Mouse (Mus musculus) adrenal gland, postnatal 36 days (tissue): ENCODE measurements around the gene Grik3. TPM values are rescaled to one million over a fixed set of nuclear protein-coding genes. Genes with fewer than 3 reads are reported as not detected.
A peak's percentile ranks its signal among the peaks of the same experiment; 100 is the strongest.

Experiments used
- DNase-seq, 2 experiments: peaks; one replicate each; pipeline ENCODE4 v3.0.0; 2021; ENCODE audit warnings: mixed read lengths in 1 of 2
- total RNA-seq, 2 experiments: library from RNA; stranded (reverse); gene quantifications; 2 replicates each; pipeline ENCODE4 v1.2.3; 2021

The Grik3 gene
- total RNA-seq, 2 experiments from 2014 or later: 0.30 to 0.33 TPM

DNA sequence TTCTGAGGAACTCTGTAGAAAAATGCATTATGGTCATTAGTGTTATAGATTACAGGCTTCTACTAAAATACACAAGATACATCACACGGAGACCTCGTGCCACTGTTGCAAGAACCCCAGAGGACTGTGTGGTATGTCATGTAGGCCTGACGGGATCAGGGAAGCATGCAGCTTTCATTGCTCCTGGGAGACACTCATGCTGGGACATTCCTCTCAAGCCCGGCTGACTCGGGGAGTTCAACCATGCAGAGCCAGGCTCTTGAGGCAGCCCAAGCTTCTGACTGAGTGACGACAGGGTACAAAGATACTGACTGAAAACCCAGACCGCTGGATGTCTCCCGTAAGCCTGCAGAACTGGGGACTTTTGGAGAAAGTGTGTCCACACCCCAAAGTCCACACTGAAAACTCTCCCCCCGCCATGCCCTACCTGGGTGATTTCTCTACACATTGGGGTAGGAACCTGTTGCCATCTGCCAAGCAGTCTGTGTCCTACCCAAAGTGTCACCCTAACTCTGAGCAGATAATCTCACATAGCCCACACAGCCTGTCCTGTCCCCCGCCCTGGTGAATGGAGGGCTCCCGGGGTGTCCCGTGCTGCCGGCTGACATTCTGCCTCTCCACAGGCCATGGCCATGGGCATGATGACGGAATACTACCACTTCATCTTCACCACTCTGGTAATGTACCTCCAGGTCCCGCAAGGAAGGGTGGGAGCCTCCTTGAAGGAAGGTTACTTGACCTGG lies 150.6 kb downstream of the Grik3 start:
- DNase-seq: no peak

DNA sequence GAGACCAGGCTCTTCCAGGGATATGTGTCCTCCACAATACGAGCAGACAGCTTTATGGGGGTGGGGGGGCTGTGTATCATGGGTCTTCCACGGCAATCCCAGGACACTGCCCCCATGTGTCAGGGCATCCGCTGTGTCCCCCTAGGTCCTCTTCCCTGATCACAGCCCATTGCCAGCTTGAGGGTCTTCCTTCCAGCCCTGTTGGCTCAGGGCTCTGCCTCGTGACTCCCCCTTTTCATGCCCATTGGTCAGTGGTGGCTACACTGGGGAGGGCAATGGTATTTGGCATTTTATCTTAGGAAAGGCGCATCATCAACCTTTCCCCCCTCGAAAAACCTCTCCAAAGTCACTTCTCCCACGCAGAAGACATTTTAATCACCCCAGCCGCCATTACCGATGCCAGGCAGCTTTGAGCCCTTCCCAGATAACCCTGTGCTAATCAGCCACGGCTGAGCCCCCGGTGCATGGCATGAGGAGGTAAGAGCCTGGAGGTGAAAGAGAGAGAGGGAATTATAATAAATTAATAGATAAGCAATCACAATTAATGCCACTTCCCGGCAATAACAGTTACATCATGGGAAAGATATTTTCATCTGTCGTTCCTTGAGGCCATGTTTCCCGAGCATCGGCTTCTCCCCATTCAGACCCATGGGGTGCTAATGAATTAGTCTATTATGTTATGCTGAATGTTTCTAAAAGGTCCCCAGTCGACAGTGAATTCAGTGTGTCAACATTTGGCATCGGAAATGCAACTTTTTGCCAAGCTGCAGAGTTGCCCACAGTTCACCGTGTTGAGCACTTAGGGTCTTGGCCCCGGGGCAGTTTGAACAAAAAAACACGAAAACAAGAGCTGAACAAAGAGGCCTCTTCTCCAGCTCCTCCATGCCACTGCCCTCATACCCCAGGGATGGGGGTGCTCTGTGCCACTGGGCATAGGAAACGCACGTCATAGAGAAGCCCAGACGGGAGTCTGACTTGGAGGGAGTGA lies 154.4 kb downstream of the Grik3 start:
- peak in 1 of 2 experiments; percentile 9 for DNase-seq

DNA sequence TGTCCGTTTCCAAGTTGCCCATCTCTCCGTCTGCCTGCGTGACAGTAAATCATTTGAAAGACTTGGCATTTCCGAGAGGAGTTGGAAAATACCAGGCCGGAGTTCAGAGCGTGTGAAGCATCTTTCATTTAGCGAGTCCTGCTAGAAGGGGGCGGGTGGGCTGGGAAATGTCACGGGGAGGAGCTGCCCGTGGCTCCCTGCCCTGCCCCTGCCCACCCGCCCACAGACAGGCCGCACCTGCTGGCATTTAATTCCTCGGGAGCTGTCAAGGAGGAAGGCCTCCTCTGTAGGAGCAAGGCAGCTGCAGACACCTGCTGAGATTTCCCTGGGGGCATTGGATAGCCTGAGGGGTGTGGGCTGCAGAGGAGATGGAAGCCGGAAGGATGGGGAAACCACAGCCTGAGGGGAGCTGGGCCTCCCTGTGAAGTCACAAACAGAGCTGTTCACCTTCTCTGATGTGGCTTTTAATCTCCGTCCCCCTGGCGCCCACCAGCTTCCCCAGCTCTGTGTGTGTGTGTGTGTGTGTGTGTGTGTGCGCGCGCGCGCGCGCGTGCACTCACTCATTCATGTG lies 161.3 kb downstream of the Grik3 start:
- DNase-seq: no peak

DNA sequence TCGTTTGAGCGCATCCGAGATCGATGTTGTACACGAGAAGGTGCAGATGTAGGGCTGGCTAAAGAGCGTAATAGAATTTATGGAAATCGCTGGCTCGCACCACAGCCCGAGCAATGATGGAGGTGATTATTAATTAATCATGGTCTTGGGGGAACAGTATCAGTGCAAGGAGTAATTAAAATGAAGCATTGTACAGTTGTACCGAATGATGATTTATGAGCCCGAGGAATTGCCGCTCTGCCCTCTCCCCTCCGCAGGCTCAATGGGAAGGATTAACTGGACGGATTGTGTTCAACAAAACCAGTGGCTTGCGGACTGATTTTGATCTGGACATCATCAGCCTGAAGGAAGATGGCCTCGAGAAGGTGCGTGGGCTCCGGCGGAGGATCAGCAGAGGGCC lies 165.5 kb downstream of the Grik3 start:
- DNase-seq: no peak

DNA sequence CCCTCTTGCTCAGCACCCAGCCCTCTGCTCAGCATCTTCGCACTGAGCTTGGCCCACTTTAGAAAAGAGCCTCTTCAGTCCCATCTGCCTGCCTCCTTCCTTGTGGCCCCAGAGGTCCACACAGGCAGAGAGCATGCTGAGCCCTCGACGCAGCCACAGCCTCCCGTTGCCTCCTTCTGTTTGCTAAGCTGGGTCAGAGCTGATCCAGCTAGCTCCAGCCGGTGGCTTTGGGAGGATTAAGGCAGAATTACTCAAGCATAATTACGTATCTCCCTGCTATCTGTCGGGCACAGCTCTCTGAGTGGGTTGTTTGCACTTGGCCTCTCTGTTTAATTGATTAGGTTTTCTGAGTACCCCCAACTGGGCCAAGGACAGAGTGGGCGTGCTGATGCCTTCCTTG lies 167.9 kb downstream of the Grik3 start:
- no peak for DNase-seq

DNA sequence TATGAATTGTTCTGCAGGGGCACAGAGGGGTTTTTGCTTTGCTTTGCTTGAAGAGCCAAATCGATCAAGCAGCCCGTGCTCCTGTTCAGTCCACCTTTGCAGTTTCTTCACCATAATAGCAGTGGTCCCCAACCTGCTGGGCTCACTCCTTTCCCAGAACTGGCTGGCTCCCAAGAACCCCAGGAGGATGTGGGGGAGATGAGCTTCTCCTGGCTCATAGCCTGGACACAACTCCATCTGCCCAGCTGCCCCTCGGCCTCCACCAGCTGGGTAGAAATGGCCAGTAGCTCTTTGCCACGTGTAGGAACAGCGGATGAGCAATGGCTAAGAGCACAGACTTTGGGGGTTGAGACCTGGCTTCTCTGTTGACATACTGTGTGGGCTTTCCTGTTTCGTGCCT lies 171.5 kb downstream of the Grik3 start:
- no peak for DNase-seq

DNA sequence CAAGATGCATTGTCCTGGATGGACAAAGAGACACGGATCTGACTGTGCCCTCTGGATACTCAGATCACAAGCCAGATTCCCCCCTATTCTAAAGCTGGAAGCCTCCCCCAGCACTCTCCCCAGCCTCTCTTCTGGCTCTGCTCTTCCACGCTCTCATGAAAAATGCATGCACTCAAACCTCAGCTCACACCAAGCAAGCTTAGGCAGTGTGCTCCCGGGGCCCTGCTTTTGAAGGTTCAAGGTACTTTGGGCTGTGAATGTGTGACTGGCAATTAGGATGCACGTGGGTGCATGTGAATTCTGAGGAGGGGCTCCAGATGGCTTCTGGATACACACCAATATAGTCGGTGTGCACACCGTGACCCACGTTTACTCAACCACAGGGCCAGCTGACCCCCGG lies 172.8 kb downstream of the Grik3 start:
- no peak for DNase-seq

DNA sequence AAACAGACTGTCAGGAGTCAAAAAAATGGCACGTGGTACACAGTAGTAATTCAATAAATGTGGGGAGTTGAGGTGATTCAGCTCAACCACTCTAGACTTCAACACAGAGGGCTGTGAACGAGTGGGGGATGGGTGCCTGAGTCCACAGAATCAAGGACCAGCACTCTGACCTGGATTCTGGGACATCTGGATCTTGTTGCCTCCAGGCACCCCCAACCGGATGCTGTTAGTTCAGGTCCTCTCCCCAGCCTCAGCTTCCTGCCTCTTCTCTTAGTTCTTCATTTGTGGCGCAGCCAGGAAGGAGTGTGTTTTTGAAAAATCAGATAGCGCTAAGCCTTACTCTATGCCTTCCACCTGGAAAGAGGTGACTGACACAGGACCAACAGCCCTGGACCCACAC lies 175.5 kb downstream of the Grik3 start:
- DNase-seq: no peak

DNA sequence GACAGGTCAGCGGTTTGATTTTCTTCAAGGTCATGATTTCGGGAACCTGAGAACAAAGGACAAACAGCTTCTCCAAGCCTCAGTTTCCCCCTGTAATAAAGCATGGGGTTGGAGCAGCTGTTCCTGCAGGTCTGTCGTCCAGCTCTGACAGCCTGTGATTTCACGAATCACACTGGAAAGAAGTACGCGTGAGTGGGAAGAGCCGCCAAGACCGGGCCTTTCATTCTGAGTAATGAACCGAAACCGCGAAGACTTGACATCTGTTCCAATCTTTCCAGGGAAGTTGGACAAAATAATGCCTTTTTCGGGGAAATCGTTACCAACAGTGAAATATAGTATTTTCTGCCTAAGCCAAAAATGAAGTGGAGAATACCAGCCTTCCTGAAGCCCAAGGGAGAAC lies 191.5 kb downstream of the Grik3 start:
- DNase-seq: no peak

DNA sequence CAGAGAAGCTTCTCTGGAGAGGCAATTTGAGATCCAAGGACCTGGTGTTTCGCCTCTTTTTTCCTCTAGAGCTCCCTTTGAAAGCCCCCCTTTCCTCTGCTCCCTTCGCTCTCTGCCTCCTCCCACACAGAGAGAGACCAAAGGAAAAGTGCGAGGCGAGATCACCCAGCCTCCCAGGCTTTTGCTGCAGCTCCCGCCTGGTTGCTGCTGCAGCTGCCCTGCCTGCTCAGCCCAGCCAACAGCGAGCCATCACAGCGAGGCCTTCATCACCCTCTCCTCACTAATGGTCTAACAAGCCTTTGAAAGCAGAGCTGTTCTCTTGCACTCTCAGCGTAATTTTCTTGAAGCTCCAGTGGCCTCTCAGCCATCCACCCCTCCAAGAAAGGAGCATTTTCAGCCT lies 196.6 kb downstream of the Grik3 start:
- DNase-seq: no peak

DNA sequence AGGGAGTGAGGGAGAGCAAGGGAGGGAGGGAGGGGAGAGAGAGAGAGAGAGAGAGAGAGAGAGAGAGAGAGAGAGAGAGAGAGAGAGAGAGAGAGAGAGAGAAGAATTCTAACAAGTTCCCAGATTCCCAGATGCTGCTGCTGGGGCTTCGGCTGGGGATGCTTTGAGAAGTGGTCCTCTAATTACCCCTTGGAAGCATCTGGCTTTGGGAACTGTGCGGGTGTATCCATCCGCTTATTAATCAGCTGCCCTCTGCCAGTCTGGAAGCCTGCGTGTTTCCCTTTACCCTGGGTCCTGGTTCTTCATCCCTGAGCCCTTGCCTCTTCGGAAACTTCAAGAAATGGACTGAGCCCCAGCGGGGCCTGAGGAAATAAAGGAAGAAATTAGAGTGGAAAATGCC lies 204.9 kb downstream of the Grik3 start:
- DNase-seq: no peak

DNA sequence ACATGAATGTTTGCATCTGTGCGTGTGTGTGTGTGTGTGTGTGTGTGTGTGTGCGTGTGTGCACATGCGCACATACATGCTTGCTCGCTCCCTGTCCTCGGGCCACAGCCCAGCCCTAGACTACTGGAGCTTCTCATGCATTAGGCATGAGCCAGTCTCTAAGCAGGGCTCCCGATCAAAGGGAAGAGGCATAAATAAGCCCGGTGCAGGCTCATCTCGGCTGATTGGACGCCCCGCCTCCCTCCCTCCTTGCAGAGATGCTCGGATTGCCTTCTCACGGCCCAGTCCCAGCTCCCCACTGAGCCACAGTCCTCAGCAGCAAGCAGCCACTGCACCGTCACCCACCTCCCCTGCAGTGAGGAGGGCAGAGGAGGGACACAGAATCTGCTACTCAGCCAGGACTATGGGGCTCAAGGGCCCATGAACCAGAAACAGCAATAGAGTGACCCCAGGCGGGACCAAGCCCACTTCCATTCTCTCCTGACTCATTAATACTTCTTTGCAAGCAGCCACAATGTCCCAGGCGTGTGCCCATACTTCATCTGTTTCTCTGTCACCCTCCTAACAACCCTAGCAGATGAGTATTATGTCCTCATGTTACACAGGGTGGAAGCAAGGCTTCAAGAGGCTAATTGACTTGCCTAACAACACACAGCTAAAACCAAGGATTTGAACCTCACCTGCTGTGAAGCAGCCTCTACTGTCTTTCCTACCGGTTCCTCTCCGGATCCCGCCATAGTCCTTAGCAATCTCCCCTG lies 205.9 kb downstream of the Grik3 start:
- no peak for DNase-seq

DNA sequence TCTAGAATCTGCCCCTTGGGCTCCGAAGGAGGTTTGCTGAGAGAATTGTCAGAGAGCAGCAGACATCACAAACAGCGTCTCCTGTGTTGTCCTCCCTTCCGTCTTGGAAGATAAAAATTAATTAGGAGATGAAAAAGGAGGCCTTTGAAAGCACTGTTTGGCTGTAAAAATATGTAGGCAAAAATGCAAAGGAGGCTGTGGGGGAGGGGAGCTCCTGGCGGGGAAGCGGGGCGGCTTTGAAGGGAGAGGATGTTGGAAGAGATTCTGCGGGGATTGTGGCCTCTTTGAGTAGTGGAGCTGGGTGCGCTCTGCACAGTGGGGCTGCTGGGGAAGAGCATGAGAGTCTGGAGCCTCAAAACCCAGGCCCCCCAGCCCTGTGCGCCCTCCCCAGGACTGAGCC lies 207.1 kb downstream of the Grik3 start:
- DNase-seq: no peak

DNA sequence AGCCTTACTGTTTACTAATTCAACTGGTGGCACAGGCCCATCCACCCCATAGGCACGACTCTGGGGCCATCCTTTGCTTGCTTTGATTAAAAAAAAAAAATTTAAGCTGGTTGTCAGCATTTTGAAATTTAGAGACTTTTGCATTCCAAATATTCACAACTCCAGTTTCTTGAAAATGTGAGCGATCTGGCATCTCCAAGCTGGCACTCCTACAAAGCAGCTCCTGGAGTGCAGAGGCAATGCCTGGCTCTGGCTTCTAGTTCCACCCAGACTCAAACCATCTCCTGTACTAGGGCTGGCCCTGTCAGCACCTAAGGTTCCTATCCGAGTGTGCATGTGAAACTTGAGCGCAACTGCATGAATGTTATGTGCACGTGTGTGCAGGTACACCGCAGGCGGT lies 208.6 kb downstream of the Grik3 start:
- DNase-seq: no peak

DNA sequence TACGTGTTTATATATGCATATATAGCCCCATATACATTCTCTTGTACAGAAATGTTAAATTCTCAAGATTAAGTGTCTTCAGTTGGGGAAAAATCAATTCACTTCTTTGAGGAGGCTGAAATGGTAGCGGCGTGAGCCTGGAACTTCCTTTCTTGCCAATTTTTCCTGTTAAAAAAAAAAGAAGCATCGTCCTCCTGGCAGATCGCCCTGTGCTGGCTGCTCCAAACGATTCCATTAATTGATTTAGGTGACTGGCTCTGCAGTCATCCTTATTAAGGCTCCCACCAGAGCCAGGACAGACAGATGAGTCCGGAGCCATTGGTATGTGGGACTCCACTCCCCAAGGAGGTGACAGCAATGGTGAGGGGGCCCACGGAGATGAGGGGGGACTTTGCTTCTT lies 209.8 kb downstream of the Grik3 start:
- peak in 1 of 2 experiments; percentile 6 for DNase-seq

DNA sequence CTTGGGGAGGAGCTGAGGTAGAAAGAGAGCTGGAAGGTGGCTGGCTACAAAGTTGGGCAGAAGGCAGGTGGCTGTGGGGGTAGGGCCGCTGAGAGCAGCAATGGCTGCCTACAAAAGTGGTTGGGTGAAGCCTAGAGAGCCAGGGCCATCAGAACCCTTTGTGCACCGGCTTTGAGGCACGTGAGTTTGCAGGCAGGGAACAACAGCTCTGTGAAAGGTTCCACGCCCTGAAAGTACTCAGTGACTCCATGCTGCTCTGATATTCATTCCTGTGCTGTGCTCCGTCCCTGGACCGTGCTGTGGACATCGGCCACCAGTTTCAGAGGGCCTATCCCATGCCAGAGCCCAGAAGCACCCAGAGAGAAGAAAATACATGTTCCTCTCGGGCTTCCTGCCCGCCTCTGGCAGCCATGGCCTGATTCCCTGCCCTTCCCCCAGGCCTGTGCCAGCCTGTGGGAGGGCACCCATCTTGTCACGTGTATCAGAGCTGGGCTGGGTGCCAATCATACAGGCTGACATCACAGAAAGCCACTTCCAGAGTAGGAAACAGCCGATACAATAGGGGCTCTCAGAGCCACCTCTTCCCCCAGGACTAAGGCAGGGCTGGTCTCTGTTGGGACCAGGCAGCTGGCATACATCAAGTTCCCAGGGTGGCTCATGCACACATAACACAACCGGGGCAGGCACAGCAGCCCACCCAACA lies 212.3 kb downstream of the Grik3 start:
- DNase-seq: peak; percentile 78 to 81

DNA sequence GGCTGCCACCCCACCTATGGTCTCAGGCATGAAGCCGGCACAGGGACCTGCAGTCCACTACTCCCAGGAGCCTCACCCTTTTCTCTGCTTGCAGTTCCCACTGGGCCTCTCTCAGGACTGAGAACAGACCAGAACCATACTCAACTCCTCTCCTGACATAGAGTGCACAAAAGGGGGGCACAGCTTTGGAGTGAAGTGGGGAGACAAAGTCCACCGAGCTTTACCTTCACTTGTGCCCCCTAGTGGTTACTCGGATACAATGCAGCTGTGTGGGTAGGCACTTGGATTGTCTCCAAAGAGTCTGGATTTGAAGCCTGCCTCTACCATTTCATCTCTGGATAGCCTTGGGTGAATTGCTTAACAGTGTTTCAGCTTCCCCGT lies 212.8 kb downstream of the Grik3 start:
- peak; percentile 23 to 29 for DNase-seq

DNA sequence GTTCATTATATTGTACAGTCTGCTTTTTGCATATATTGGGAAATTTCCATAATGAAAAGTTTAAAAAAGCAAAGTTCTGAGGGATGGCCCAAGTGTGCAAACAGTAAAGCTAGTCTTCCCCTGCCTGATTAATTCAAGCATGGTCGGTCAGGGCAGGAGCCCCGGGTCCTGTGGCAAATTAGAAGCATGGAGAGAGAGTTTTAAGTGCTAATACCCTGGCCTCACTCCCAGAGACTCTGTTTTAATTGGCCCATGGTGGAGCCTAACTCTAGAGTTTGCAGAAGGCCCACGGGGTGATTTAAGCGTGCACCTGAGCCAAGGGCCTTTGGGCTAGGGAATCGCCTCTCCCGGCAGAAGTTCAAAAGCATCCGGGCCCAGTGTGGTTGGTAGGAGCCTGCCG lies 215.2 kb downstream of the Grik3 start:
- DNase-seq: no peak

DNA sequence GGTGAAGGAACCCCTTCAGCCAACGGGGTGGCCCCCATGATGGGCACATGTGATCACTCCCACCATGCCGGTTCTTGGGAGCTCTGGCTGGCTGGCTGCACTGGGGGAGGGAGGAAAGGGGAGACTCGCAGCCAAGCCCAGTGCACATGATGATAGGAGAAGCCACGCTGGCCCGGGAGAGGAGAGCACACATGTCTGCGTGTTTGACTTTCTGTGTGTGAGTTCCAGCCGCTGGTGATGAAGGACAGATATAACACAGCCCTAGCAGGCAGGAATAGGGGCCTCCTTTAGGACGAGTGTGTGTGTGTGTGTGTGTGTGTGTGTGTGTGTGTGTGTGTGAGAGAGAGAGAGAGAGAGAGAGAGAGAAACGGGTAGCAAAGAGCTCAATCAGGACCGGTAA lies 219.2 kb downstream of the Grik3 start:
- DNase-seq: no peak

DNA sequence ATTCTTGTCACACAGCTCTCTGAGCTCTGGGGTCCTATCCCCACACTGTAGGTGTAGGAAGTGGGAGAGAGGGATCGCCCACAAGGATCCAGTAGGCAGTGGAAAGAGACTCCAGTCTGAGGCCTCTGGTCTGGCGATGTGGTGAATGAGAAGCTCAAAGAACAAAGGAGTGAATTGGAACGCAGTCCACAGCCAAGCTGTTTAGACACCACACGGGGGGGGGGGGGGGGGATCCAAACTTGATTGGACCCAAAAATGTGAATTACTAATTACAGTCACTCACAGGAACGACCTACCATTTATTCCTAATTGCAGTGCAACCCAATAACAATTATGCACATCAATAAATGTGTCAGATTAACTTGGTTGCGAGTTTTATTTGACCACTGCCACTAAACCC lies 227.4 kb downstream of the Grik3 start:
- no peak for DNase-seq

DNA sequence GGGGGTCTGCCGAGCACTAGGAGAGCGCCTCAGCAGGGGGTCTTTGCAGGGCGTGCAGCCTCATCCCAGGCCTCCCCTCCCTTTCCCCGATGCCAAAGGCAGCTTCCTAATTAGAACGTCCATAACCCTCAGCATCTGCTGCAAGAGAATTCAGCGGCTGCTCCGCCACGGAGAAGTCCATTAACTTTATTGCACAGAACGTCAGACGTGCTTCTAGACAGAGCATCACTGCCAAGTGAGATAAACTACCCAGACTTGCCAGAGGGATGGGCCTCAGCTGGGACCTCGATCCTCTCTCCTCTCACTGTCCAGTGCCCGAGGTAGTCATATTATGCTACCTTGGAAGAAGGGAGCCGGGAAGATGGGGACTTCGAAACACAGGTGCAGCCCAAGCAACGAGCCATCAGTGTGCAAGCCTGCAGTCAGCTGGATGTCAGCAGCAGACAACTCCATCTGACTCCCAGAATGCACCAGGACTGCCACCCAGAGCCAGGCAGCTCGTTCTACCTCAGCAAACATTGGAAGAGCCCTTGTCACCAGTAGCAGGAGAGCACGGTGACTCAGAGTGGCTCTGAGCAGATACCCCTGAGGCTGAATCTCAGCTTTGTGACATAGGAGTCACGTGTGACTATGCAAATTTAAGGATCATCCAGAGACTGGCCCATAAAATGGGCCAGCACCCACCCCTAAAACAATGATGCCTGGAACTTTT lies 228.1 kb downstream of the Grik3 start:
- DNase-seq: no peak
